Mouse (Mus musculus): ENCODE measurements around the gene 1810013L24Rik. TPM values are rescaled to one million over a fixed set of nuclear protein-coding genes. Genes with fewer than 3 reads are reported as not detected.
"Not testable (repeated sequence)": the region's sequence is repeated elsewhere in the genome, so short reads cannot be mapped to it uniquely, and the experiment has no call there.

Gene 1810013L24Rik
- total RNA-seq, 2 experiments from 2014 or later, result 41.3 to 53.9 TPM

DNA sequence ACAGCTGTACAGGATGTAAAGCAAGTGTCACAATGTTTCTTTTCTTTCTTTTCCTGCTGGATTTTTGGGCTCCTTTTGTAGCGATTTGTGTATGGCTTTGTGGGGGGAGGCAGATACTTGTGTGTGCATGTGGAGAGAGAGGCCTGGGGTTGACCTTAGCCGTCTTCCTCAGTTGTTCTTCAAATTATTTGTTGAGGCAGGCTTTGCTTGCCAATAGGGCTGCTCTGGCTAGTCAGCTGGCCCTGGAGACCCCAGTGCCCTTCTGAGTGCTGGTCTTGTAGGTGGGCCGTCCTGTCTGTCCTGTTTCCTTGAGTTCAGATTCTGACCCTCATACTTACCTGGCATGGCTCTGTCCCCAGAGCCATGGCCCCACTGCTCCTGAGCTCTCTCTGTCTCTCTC is 42.6 kb downstream of the 1810013L24Rik start:
- no peak for ATAC-seq (replicated peaks; ENCODE audit: poor library complexity, severe bottlenecking)

- no peak for ATAC-seq (replicated peaks; ENCODE audit: poor library complexity, severe bottlenecking)
These were observed 50.2 kb downstream of the 1810013L24Rik start for GRCm38 (mm10) chr16:8880076-8880475.

DNA sequence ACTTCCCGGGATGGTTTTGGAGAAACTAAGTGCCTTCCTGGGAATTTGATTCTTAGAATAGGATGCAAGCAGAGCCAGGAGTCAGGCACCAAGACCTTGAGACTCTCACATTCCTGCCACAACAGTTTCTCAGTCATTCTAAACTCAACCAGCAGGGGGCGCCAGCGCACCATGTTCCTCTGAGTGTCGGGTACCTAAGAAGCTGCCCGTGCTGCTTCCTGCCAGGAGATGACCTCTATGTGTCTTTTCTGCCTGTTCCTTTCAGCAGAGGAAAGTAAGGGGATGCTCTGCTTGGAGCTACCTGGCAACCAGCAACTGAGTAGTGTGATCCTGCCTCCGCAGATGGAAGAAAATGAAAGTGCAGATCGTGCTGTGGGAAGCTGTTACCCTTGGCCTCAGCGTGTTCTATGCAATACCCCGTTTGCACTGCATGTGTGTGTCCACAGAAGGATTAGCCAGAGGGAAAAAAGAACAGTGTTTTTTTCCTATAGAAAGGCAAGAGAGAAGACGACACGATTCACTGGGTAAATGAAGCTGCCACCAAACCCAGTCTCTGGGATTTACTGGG is 53.9 kb downstream of the 1810013L24Rik start:
- ATAC-seq (replicated peaks; ENCODE audit: poor library complexity, severe bottlenecking), result peak; percentile 82

DNA sequence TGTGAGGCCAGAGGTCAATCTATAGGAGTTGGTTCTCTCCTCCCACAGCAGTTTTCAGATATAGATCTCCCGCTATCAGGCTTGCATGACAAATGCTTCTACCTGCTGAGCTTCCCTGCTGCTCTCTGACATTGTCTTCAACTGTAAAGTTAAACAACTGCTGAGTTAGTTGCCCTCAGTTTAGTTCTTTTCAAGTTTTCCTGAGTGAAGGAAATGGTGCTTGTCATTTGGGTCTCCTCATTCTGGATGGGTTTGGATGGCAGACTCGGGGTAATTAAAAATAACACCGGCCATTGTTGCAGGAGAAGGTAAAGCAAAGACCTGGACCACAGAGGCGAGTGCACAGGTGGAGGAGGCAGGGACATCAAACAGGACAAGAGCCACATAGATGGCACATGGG is 64.3 kb downstream of the 1810013L24Rik start:
- ATAC-seq (replicated peaks; ENCODE audit: poor library complexity, severe bottlenecking), result not testable (repeated sequence)

GRCm38 (mm10) chr16:8895301-8895700 is 65.4 kb downstream of the 1810013L24Rik start:
- ATAC-seq (replicated peaks; ENCODE audit: poor library complexity, severe bottlenecking), result no peak

- ATAC-seq (replicated peaks; ENCODE audit: poor library complexity, severe bottlenecking), result not testable (repeated sequence)
These were observed 76.2 kb downstream of the 1810013L24Rik start for GRCm38 (mm10) chr16:8906115-8906514.

Other genes starting within 250 kb of the 1810013L24Rik start
- 59.0 and 70.4 TPM in 2 replicates for gene Pmm2, start 192.4 kb upstream of the 1810013L24Rik start, total RNA-seq (2014; fragmentation: Nextera tagmentation)
- gene Pmm2, start 192.4 kb upstream of the 1810013L24Rik start, total RNA-seq (2017), result 45.5 and 59.1 TPM in 2 replicates
- 9.1 and 10.4 TPM in 2 replicates for gene Tmem186, start 192.4 kb upstream of the 1810013L24Rik start, total RNA-seq (2014; fragmentation: Nextera tagmentation)
- gene Tmem186, start 192.4 kb upstream of the 1810013L24Rik start, total RNA-seq (2017), result 13.9 and 21.9 TPM in 2 replicates
- 4.0 and 9.1 TPM in 2 replicates for gene Carhsp1, start 157.9 kb upstream of the 1810013L24Rik start, total RNA-seq (2014; fragmentation: Nextera tagmentation)
- 3.9 and 6.2 TPM in 2 replicates for gene Carhsp1, start 157.9 kb upstream of the 1810013L24Rik start, total RNA-seq (2017)
- not detected in 2 replicates for gene Gm5767, start 149.3 kb upstream of the 1810013L24Rik start, total RNA-seq (2014; fragmentation: Nextera tagmentation)
- gene Gm5767, start 149.3 kb upstream of the 1810013L24Rik start, total RNA-seq (2017), result not detected in 2 replicates
- 130 and 144 TPM in 2 replicates for gene Usp7, start 37.8 kb upstream of the 1810013L24Rik start, total RNA-seq (2014; fragmentation: Nextera tagmentation)
- gene Usp7, start 37.8 kb upstream of the 1810013L24Rik start, total RNA-seq (2017), result 142 and 158 TPM in 2 replicates